Mouse (Mus musculus) spleen, adult 2 months (tissue): ENCODE results near the gene Ssh2.

Source experiments
- CTCF ChIP-seq: fragments of 200-500 bp; IDR thresholded peaks from 2 replicates; pipeline ENCODE4 v1.5.1; 2011; ENCODE audit warnings: mild to moderate bottlenecking, inconsistent platforms; ENCODE audit not compliant: insufficient read depth, insufficient read length, insufficient replicate concordance; ENCODE audit errors: extremely low read depth
- POLR2A ChIP-seq: fragments of 200-500 bp; IDR thresholded peaks from 2 replicates; pipeline ENCODE4 v1.6.1; 2011; ENCODE audit warnings: low read depth, low read length, inconsistent platforms

DNA sequence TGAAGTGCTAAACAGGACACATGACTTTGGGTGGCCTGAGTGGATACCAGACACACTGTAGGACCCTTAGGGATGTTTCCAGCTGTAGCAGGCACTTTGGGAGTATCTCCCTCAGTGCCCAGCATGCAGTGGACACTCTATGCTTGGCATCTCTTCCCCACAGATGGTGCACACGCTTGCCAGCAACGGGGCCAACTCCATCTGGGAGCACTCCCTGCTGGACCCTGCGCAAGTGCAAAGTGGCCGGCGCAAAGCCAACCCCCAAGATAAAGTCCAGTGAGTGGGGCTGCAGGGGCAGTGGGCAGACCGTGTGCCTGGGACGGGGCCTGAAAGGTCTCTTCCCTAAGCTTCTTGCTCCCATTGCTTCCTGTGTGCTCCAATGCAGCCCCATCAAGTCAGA is 283.3 kb downstream of the Ssh2 start:
- TF ChIP-seq POLR2A (no peak), CTCF (no peak)
